Mouse (Mus musculus): Measurements from ENCODE around the gene Ttc16. TPM values are rescaled to one million over a fixed set of nuclear protein-coding genes. Genes with fewer than 3 reads are reported as not detected.

Gene Ttc16
- total RNA-seq, 2 experiments from 2014 or later: 0.07 to 0.24 TPM

DNA sequence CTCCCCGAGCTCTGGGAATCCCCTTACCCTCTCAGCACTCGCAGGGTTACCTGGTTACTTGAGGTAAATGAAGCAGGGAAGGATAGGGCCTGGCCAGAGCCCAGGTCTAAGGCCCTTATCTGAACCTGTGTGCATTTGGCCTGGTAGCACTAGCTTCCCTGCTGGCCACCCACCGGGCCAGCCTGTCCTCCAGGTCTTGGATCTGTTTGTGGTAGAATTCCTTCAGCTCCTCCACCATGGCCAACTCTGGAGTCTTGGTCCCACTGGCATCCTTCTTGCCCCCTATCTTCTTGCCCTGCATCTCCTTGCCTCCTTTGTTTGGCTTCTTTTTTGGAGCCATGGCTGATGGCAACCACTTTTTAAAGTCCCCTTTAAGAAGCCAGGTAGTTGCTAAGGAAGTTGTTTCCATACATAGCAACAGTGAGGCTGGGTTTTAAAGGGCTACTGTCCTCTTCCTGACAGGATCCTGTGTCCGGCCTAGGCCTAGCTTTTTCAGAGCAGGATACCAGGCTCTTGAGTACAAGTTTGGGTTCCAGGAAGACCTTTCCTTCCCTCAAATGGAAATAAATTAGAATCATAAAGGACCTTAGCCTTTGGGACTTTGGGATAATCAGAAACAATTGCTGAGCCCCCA lies 8.7 kb upstream of the Ttc16 start, which contains the start of gene Cfap157:
Cfap157 (minus strand) TSS at position 381 of the 634 bp plus-strand sequence.
- DNase-seq: peak; percentile 30 to 37
- intact Hi-C loops (cut with DNase I): no loop called here

DNA sequence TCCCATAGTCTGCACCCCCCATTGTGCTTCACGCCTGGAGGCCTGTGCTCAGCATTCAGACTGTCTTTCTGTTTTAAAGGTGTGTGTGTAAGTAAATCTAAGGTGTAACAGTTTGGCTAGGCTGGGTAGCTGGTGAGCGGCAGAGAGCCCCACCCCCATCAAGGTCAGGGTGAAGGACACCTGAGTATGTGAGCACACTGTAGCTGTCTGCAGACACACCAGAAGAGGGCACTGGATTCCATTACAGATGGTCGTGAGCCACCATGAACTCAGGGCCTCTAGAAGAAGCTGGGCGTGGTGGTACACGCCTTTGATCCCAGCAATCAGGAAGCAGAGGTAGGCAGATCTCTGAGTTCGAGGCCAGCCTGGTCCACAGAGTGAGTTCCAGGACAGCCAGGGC lies 6.3 kb upstream of the Ttc16 start:
- no peak for DNase-seq
- intact Hi-C loops (cut with DNase I): no loop called here

DNA sequence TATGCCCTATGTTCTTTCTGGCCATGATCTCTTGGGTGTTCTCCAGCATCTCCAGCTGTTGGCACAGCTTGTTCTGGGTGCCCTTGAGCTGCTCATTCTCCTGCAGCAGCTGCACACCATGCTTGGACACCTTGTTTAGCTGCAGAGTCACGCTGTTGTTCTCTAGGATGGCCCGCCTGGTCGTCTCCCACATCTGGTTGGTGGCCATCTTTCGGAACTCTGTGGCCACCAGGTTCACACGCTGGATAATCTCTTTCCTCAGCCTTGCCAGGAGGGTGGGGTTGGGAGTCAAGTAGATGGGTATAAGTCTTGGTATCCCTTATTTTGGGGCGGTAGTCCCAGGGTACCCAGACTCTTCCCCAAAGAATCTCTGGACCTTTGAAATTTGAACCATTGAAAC lies 4.3 kb upstream of the Ttc16 start:
- intact Hi-C loops (cut with DNase I): loop anchor here (1.0 kb wide), 1 partner anchor 78 kb away; no protein-coding TSS in a partner anchor
- DNase-seq: no peak

DNA sequence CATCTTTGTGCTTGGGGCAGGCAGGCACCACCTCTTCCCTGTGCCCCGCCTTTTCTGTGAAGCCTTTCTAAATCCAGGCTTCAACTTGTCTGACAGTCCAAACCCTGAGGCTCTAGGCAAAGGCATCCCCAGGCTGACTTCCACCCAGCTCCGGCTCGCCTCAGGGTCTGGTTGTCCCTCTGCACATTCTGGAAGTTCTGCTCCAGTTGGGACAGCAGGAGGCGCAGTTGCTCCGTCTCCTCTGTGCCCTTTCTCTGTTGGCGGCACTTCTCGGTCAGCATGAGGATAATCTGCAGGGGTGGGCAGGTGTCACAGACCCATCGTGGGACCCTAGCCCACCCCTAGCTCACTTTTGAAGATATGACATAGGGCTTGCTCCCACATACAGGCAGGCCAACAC lies 3.7 kb upstream of the Ttc16 start:
- peak; percentile 79 to 85 for DNase-seq
- intact Hi-C loops (cut with DNase I): loop anchor here (1.0 kb wide), 1 partner anchor 78 kb away; no protein-coding TSS in a partner anchor

DNA sequence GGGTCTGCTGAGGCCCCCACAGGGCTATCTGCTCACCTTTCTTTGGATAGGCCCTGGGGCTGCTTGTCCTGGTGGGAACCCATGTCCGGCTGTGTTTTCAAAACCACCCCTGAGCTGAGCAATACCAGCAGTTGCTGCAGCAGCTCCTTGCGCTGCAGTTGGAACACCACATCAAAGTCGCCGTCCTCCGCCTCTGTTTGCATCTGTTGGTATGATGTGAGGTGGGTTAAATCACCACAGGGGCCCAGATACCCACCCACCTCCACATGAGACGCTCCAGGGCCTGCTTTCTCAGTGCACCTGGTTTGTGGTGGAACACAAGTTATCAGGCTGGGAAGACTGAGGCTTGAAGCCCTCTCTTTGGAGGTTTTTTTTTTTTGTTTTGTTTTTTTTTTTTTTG lies 2.6 kb upstream of the Ttc16 start:
- intact Hi-C loops (cut with DNase I): no loop called here
- DNase-seq: no peak

DNA sequence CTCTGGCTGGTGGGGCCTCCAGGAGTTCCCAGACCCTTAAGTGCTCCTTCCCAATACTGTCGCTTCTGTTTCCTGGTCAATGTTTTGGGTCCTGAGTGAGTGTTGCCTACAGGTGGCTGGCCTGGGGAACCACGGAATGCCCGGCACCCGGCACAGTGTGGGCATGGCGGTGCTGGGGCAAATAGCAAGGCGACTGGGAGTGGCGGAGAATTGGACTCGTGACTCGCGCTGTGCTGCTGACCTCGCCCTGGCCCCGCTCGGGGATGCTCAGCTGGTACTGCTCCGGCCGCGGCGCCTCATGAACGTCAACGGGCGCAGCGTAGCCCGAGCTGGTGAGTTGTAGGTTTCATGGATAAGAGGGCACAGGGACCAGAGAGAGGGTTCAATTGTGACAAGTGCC lies 759 bp upstream of the Ttc16 start:
- no peak for DNase-seq

DNA sequence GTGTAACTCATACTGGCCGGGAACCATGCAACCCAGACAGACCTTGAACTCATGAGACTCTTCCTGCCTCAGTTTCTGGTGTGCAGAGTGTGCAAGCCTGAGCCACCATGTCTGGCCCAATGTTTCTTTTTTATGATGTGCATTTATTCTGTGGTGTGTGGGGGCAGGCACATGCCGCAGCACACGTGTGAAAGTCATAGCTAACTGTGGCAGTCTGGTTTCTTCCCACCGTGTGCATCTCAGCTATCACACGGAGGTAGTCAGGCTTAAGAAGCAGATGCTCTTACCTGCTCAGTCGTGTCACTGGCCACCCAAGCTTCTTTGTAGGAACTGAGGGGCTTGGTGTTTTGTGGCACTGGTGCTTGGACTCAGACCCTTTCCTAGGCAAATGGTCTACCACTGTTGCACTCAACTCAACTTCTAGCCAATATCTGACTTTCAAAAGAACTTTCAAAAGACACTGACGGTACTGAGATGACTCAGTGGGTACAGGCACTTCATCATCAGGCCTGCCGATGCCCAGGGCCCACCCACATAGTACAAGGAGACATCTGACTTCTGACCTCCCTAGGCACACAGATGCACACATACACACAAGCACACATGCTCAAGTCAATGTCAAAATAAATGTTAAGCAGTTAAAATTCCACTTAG lies 2.7 kb downstream of the Ttc16 start:
- DNase-seq: no peak
- intact Hi-C loops (cut with DNase I): no loop called here

More for the DNA sequence above, 759 bp upstream of the Ttc16 start:
- intact Hi-C loops (cut with DNase I): loop anchor here (2.0 kb wide), 1 partner anchor 137 kb away; no protein-coding TSS in a partner anchor

DNA sequence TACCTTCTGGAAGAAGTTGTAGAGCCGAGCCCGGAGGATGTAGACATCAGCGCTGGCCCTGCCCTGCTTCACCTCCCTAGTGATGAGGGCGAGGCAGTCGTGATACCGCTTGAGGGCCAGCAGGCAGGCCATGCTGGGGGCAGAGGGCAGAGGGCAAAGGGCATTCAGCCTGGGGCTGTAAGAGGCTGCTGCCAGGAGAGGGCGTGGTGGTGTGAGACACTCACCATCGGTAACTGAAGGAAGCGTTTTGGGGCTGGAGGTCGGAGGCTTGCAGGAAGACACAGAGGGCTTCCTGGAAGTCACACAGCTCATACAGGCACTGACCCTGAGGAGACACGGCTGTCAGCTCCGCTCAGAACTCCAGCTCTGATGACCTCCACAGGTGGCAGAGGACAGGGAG lies 3.5 kb downstream of the Ttc16 start:
- intact Hi-C loops (cut with DNase I): no loop called here
- no peak for DNase-seq

DNA sequence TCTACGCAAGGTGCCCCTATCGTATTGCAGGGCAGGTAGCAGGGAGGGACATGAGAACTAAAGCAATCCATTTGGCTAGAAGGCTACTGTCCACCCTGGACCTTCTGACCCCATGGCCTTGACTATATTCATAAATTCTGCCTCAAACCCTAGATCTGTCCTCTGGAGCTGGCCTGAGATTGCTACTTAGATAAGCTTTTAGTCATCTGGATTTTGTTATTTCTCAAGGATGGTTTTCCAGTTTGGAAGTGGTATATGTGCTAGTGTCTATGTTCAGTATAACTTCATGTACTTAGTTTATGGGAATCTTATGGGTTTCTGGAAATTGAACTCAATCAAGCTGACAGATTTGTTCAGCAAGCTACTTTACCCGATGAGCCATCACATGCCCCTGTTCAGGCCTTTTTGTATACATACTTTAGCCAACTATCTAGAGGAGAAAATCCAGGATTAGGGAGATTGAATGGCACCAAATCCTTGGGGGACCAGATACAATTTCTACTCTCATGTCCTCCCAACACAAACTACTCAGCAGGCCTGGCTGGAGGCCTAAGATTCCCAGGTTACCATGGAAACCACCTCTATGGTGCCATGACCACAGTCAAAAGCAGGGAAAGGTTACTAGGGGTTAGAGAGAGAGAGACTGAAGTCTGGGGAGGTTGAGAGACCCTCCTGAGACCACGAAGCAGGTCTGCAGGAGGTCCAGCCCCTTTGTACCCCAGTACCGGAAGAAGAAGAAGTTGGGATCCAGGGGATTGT lies 5.9 kb downstream of the Ttc16 start:
- intact Hi-C loops (cut with DNase I): no loop called here
- no peak for DNase-seq

DNA sequence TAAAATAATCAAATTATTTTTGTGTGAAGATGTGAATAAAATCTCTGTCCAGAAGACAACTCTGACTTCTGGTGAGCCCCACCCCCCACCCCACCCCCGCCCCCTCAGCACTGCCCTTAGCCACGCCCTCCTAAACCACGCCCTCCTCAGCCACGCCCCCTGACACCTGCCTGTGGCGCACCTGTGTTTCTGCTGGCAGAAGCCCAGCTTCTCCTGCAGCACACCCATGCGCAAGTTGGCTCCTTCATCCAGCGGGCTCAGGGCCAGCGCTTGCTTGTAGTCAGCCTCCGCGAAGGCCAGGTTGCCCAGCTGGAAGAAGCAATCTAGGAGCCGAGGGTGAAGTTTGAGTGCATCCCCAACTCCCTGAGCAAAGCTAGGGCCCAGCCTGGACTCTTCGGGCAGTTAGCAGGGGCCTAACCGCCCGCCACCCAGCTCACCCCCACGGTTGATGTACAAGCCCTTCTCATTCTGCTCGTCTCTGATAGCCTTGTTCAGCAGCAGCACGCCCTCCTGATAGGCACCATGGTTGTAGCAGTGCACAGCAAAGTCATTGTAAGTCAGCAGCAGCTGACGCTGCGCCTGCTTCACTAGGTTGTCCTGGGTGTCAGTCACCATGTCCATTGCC lies 6.7 kb downstream of the Ttc16 start:
- no peak for DNase-seq
- intact Hi-C loops (cut with DNase I): no loop called here

DNA sequence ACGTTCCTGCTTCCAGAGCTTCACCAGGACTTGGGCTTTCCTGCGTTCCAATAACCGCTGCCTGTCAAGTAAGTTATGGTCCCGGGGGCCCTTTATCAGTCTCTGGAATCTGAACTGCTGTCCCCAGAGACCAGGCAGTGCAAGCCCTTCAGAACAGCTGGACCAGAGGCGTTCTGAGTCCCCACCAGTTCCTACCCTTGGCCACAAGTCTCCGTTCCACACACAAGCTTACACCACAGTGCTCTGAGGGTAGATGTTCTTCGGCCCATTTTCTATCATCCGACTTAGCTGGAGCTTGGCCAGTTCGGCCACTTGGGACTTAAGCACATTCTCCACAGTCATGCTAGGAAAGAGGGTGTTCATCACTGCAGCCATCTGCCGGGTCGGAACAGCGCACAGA lies 8.2 kb downstream of the Ttc16 start:
- intact Hi-C loops (cut with DNase I): no loop called here
- DNase-seq: no peak

DNA sequence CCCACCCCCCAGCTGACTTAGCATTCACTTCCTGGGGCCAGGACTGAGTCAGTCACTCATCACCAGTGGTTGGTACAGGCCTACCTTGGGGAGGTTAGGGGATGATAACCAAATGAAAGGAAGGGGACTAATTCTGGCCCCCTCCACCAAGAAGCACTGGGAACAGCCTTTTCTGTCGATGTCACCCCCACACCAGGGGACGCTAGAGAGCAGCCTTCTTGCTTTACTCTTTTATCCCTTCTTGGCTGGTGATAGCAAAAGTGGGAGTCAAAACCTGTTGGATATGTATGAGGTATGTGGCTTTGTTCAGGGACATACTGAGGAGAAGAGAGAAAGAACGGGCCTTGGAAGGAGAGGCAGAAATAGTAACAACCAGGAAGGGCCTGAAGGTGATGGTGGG lies 12.1 kb downstream of the Ttc16 start:
- DNase-seq: no peak
- intact Hi-C loops (cut with DNase I): no loop called here

DNA sequence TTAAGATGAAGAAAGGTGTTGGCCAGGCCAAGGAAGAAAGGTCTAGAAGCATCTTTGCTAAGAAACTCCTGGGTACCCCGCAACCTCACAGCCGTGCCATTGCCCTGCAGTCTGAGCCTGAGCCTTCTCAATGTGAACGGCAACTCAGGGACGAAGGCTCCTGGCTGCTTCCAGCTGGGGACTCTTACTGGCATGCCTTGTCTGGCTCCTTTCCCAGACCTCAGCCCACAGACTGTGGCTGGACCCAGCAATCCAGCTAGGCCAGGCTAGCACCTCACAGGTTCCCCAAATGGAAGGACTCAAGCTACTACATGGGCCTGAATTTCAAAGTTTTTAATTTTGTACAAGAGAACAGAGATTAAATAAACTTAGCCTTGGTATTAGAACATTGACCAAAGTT lies 13.6 kb downstream of the Ttc16 start:
- intact Hi-C loops (cut with DNase I): no loop called here
- DNase-seq: no peak

DNA sequence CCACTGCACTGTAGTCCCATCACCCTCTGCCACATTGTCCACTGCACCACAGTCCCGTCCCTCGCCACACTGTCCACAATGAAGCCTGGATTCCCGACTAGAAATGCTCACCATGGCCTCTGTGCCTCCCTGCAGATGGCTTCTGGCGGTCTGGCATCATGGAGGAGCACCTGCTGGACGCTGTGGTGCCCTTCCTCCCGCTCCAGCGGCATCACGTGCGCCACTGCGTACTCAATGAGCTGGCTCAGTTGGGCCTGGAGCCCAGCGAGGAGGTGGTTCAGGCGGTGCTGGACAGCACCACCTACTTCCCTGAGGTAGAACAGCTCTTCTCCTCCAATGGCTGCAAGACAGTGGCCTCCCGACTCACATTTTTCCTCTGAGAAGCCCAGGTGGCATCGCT lies 14.1 kb downstream of the Ttc16 start:
- intact Hi-C loops (cut with DNase I): no loop called here
- DNase-seq: no peak

DNA sequence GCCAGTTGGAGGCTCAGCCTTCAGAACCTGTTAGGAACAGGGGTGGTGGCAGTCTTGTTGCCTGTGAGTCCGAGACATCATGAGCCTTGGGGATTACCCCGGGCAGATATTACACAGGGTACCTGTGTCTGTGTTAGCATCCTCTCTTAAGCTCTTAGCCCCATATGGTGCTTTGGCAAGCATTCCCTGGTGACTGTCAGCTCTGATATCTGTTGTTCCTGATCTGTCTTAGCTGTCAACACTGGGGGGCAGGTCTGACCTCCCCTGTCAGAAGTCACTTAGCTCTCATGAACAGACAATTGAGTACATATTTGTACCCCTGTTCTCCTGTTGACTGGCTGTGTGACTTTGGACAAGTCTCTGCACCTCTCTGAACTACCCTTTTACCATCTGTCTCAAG lies 16.4 kb downstream of the Ttc16 start:
- no peak for DNase-seq
- intact Hi-C loops (cut with DNase I): no loop called here

DNA sequence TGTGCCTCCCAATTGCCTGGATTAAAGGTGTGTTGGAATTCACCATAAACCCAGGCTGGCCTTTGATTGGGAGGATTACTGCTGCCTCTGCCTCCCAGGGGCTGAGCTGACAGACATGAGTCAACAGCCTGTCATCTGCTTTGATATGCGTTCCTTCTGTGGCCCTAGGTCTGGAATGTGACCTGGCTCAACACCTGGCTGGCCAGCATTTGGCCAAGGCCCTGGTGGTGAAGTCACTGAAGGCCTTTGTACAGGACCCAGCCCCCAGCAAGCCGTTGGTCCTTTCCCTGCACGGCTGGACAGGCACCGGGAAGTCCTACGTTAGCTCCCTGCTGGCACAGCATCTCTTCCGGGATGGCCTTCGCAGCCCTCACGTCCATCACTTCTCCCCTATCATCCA lies 16.9 kb downstream of the Ttc16 start:
- intact Hi-C loops (cut with DNase I): no loop called here
- no peak for DNase-seq

DNA sequence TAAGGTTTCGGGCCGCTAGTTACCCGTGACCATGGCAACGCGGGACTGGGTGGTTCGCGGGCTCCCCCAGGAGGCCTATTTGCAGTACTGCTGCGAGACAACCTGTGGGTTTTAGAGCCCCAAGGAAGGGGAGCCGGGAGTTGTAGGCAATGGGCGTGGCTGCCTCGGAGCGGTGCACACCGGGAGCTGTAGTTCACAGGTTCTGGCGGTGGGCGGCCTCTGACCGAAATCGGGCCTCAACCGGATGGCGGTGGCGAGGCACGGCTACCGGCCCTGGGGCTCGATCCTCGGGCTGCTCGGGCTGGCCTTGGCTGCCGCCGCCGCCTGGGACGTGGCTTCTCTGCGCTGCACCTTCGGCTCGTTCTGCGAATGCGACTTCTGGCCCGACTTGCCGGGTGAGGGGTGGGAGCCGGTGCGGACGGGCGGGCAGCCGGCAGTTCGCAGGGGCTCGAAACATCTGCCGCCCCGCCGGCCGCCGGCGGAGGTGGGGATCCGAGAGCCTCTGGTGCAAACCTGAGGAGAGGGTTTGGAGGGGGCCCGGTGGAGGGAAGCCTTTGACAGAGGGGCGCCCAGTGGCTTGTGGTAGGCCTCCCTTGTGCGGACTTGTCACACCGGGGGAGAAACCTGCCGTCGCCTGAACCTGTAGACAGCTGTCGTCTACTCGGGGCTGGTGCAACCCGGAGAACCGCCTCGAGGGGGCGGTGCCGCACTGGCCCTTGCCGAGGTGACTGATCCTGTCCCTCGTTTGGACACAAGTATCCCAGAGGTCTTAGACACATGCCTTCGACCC lies 18.2 kb downstream of the Ttc16 start, which contains the start of gene Tor2a:
Tor2a (plus strand) TSS at position 179 of the 790 bp plus-strand sequence.
- DNase-seq: peak; percentile 97 to 98
- intact Hi-C loops (cut with DNase I): loop anchor here (1.0 kb wide), 1 partner anchor 44 kb away; the partner anchor contains the start of gene Cdk9

DNA sequence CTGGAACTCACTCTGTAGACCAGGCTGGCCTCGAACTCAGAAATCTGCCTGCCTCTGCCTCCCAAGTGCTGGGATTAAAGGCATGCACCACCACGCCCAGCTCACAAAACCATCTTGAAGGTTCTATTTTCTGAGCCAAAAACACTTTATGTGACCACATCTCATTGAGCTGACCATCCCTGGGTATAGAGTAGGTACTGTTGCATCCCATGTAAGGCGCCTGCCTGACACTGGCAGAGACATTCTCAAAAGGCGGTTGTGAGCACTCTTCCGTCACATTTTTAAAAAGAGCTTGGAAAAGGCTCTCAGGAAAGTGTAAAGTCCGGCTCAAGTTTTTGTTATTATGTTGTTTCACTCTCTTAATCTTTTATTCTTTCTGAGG lies 18.8 kb downstream of the Ttc16 start:
- intact Hi-C loops (cut with DNase I): loop anchor here (1.0 kb wide), 1 partner anchor 43 kb away; the partner anchor contains the start of gene Cdk9
- no peak for DNase-seq

DNA sequence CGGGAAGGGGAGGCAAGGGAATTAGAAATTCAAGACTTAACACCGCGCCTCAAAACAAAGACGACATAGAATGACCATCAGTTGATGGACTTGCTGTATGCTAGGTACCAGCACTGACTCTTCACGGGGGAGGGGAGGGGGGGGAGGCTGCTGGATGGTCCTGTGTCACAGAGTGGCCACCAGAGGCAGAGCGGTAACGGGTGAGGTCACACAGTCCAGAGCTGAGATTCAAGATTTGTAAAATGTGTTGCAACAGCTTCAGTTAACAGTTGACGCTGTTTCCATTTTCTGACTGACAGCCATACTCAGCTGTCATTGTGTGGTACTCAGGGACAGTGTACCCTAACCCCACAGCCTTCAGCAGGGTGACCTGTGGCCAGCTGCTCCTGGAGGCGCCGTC lies 23.3 kb downstream of the Ttc16 start:
- DNase-seq: no peak
- intact Hi-C loops (cut with DNase I): no loop called here

DNA sequence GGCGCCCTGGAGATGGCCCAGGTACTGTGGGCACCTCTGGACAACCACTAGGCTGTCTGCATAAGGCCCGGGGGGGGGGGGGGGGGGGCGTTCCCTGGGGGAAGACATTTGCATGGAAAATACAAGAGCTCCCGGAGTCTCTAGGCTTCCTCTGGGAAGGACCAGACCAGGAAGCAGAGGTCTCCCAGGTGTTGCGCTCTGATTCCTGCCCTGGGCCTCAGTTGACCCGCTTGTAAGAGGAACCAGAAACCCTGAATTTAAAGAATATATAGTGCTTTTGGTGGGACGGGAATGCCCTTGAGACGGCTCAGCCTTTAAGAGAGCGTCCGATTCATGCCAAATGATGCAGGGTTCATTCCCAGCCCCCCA lies 23.8 kb downstream of the Ttc16 start:
- no peak for DNase-seq
- intact Hi-C loops (cut with DNase I): no loop called here

Data from heart, postnatal 14 days (tissue).